Mouse (Mus musculus) liver, adult 2 months (tissue): Measurements from ENCODE around the gene Siah2. TPM values are rescaled to one million over a fixed set of nuclear protein-coding genes. Genes with fewer than 3 reads are reported as not detected.

Source experiments
- DNase-seq: peaks from one replicate; pipeline ENCODE4 v3.0.0-alpha.2; 2011; ENCODE audit warnings: low read depth, low spot score; ENCODE audit errors: extremely low read depth
- H3K27ac ChIP-seq: fragments of 200-500 bp; replicated peaks from 2 replicates; pipeline ENCODE4 v1.5.1; 2012; ENCODE audit warnings: low read depth, mild to moderate bottlenecking, control low read depth, inconsistent platforms, low read length; ENCODE audit not compliant: insufficient read depth
- H3K27me3 ChIP-seq: fragments of 200-500 bp; 2 replicates; pipeline ENCODE4 v1.6.1; 2012; ENCODE audit warnings: mild to moderate bottlenecking, moderate library complexity, low read length, inconsistent platforms; ENCODE audit not compliant: control insufficient read depth, insufficient read depth
- H3K36me3 ChIP-seq: fragments of 200-500 bp; 2 replicates; pipeline ENCODE4 v1.6.1; 2012; ENCODE audit warnings: low read length, inconsistent platforms; ENCODE audit not compliant: control insufficient read depth, insufficient read depth
- H3K4me1 ChIP-seq: fragments of 200-500 bp; 2 replicates; pipeline ENCODE4 v1.6.1; 2011; ENCODE audit warnings: low read length; ENCODE audit not compliant: control insufficient read depth, insufficient read depth
- H3K4me3 ChIP-seq: fragments of 200-500 bp; 2 replicates; pipeline ENCODE4 v1.5.1; 2011; ENCODE audit warnings: low read depth, mild to moderate bottlenecking, control low read depth, low read length, moderate library complexity; ENCODE audit not compliant: insufficient read depth
- H3K79me2 ChIP-seq: fragments of 200-500 bp; 2 replicates; pipeline ENCODE4 v1.6.1; 2012; ENCODE audit warnings: inconsistent platforms, mild to moderate bottlenecking, low read length, moderate library complexity; ENCODE audit not compliant: control insufficient read depth, insufficient read depth
- H3K9ac ChIP-seq: fragments of 200-500 bp; 2 replicates; pipeline ENCODE4 v1.6.1; 2012; ENCODE audit warnings: low read depth, mild to moderate bottlenecking, control low read depth, inconsistent platforms, low read length
- CTCF ChIP-seq: fragments of 200-500 bp; IDR thresholded peaks from 2 replicates; pipeline ENCODE4 v1.5.1; 2011; ENCODE audit warnings: low read depth, low read length, control low read depth
- POLR2A ChIP-seq: fragments of 200-500 bp; IDR thresholded peaks from 2 replicates; pipeline ENCODE4 v1.6.1; 2011; ENCODE audit warnings: low read length, control low read depth; ENCODE audit not compliant: insufficient read depth; ENCODE audit errors: extremely low read depth
- WGBS: fragments of 180-500 bp; shearing (Covaris S2); methylation state at CpG from one replicate; pipeline ENCODE4 v1.1.7; 2018; 5-methylcytosine and 5-hydroxymethylcytosine counted together
- polyA plus RNA-seq: library from polyadenylated mRNA; depleted of rRNA; stranded (reverse); fragments of >200 nt; gene quantifications from 2 replicates; pipeline ENCODE4 v1.2.3, GENCODE M21; 2012; rRNA removed
- total RNA-seq: library from RNA; depleted of rRNA; stranded (reverse); fragments of >200 nt; gene quantifications from 2 replicates; pipeline ENCODE4 v1.2.3, GENCODE M21; 2014; rRNA removed

Siah2 gene
- total RNA-seq, result 9.6 and 14.6 TPM in 2 replicates
- polyA plus RNA-seq, result 29.4 and 30.2 TPM in 2 replicates

GRCm38 (mm10) chr3:58691997-58692721 lies at the start of gene Siah2:
TSS of gene Siah2 (minus strand) at chr3:58692400.
- peak within 1 kb of the TSS; percentile 98 for H3K4me3 ChIP-seq
- no peaks in the 10 kb centered on the region for H3K27me3 ChIP-seq
- WGBS, result under 1% methylated on average over 83 of the region's 87 CpGs
- peak within 1 kb of the TSS; percentile 90 for H3K9ac ChIP-seq
- peak; percentile 72 for DNase-seq
- H3K36me3 ChIP-seq, result no peaks in the 10 kb centered on the region
- TF ChIP-seq POLR2A (peak; percentile 73; the same call in 1 of the 2 replicates), CTCF (no peak; the same call in 1 of the 2 replicates)
- peaks cover 14% of the 10 kb centered on the region for H3K4me1 ChIP-seq
- peak within 1 kb of the TSS; percentile 99 for H3K27ac ChIP-seq
- H3K79me2 ChIP-seq, result peaks cover 19% of the 10 kb centered on the region

GRCm38 (mm10) chr3:58739536-58739935 lies 47.3 kb upstream of the Siah2 start:
- Histone ChIP-seq H3K79me2 (no peaks in the 10 kb centered on the region), H3K9ac (no peak overlapping the region), H3K27ac (no peak overlapping the region), H3K4me3 (no peak overlapping the region), H3K27me3 (no peaks in the 10 kb centered on the region), H3K4me1 (no peaks in the 10 kb centered on the region), H3K36me3 (no peaks in the 10 kb centered on the region)
- no peak for DNase-seq
- 62% methylated on average over 2 of the region's 2 CpGs for WGBS
- TF ChIP-seq POLR2A (no peak), CTCF (no peak)

GRCm38 (mm10) chr3:58738346-58739089 lies 46.3 kb upstream of the Siah2 start:
- Histone ChIP-seq H3K36me3 (no peaks in the 10 kb centered on the region), H3K4me1 (no peaks in the 10 kb centered on the region), H3K27me3 (no peaks in the 10 kb centered on the region), H3K79me2 (no peaks in the 10 kb centered on the region), H3K27ac (no peak overlapping the region), H3K4me3 (no peak overlapping the region), H3K9ac (no peak overlapping the region)
- no peak for DNase-seq
- no peak for TF ChIP-seq POLR2A
- no peak for TF ChIP-seq CTCF
- WGBS, result 46% methylated on average over 6 of the region's 6 CpGs

- no peak overlapping the region for H3K4me3 ChIP-seq
- no peaks in the 10 kb centered on the region for H3K27me3 ChIP-seq
- no peak overlapping the region for H3K9ac ChIP-seq
- no peak for DNase-seq
- H3K36me3 ChIP-seq, result no peaks in the 10 kb centered on the region
- TF ChIP-seq POLR2A, result no peak
- no peak for TF ChIP-seq CTCF
- H3K79me2 ChIP-seq, result no peaks in the 10 kb centered on the region
- no peak overlapping the region for H3K27ac ChIP-seq
- peaks cover 5% of the 10 kb centered on the region; the same call in 1 of the 2 replicates for H3K4me1 ChIP-seq
- WGBS, result 90% methylated on average over 5 of the region's 5 CpGs
Observed at GRCm38 (mm10) chr3:58731520-58731919, 39.3 kb upstream of the Siah2 start.

- Histone ChIP-seq H3K4me1 (peaks cover 5% of the 10 kb centered on the region; the same call in 1 of the 2 replicates), H3K27ac (no peak overlapping the region), H3K27me3 (no peaks in the 10 kb centered on the region), H3K9ac (no peak overlapping the region), H3K79me2 (no peaks in the 10 kb centered on the region), H3K36me3 (no peaks in the 10 kb centered on the region), H3K4me3 (no peak overlapping the region)
- TF ChIP-seq POLR2A, result no peak
- no peak for TF ChIP-seq CTCF
- no peak for DNase-seq
- WGBS, result 90% methylated on average over 3 of the region's 3 CpGs
Observed at GRCm38 (mm10) chr3:58730580-58730979, 38.4 kb upstream of the Siah2 start.
